Mouse (Mus musculus) gastrocnemius, postnatal 14 days (tissue): ENCODE measurements at regions not wholly inside any gene's neighbourhood (a gene's known extent, or its start where the extent isn't known, plus 50 kb on each side); places are given as distances from the start of the nearest gene placed in this dataset.

Source experiments
- DNase-seq: peaks from one replicate; pipeline ENCODE4 v3.0.0; 2021; ENCODE audit warnings: mixed read lengths
- intact Hi-C: fragments of 180-260 bp; cut with DNase I; formaldehyde crosslinking; loops from one replicate; pipeline ENCODE4 v1.15.1; 2025; ENCODE audit warnings: low total_unique reads

DNA sequence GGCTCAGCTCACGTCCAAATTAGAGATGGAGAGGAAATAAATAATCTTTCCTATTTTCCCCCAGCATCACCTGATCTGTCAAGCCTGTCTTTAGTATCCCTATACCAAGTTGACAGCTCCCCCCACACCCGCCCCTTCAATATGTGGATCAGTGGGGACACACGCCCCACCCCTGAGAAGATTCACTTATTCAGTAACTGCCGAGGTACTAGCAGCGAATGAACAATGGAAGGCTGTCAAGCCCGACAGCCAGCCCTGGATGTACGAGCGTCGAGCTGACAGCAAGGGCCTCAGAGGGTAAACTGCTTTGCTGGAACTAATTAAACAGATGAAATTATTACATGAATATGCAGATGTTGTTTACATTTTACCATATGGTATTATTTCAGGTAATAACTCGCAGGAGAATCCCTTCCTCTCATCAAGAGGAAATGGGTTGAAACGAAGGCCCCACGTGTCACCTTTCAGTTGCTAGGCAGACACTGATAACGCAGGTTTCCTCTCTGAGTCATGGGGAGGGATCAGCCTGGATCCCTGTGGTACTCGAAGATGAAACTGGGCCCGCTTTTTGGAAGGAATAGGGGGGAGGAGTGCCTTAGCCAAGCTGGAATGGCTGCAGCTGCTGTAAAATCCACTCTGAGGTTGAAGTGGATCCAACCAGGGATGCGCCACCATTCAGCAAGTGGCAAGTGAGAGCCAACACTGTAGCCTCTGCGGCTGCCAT lies 319.7 kb downstream of the Nr2f2 start:
- DNase-seq, result peak; percentile 6
- intact Hi-C loops, result no loop called here

DNA sequence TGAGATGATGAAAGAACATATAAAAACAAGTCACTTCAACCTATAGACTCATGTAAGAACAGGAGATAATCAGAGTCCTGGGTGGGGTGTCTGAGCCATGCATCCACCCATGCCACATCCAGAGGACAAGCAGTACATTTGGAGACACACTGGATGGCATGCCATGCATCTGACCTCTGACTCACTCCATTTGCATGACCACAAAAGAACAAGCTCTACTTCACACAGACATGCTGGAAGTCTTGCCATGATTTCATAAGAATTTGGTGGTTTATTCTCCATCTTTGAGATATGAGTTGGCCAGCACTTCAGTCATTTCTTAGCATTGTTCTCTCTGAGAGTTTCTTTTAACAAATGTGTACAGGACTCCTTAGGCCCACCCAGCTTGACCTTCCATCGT lies 329.5 kb downstream of the Nr2f2 start:
- intact Hi-C loops, result no loop called here
- DNase-seq, result no peak

DNA sequence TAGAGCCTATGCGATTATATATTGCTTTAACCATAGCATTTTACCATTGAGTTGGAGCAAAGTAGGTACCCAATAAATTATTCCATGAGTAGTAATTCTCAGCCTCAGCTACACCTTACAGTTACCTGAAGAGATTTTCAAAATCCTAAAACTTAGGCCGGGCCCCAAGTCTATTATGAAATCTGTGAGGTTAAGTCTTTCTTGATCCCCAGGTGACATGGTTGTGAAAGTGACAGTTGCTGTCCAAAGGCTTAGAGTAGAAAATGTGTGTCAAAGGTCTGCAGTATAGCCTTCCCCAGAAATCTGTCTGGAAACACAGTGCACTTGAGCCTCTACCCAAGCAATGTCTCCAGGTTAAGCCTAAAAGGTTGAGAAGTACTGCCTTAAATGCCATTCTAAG lies 333.7 kb downstream of the Nr2f2 start:
- DNase-seq, result no peak
- intact Hi-C loops, result no loop called here

DNA sequence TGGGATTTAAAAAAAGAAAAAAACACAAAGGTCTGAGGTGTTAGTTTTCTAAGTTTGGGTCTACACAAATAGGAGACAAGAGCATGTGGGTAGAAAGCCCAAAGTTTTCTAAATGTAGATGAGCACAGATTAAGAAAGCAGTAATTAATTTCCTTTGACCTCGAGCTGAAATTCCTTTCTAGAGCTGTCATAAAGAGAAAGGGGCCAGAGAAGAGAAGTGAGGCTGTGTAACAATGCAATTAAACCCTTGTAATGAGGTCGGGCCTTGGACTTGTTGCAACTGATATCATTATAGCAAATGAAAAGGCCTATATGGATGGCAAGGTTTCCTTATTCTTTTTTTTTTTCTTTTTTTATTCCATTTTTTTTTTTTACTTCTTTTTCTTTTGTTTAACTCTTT lies 337.2 kb downstream of the Nr2f2 start:
- no peak for DNase-seq
- intact Hi-C loops, result no loop called here

DNA sequence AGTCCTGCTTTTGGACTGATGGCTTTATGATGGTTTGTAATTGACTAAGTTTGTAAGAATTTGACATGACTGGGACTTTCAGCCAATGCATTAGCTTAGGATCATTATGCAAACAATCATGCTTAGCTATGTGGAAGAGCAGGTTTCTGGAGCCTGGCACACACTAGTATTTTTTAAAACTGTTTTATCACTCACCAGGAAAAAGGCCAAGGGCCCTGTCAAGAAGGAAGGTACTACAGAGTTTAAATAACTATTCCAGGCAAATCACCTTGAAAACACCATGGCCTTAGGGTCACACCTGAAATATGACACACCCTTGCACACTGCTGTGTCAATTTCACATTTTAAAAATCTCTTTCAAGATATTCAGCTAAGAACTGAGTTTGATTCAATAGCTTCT lies 341.0 kb downstream of the Nr2f2 start:
- intact Hi-C loops, result no loop called here
- no peak for DNase-seq

DNA sequence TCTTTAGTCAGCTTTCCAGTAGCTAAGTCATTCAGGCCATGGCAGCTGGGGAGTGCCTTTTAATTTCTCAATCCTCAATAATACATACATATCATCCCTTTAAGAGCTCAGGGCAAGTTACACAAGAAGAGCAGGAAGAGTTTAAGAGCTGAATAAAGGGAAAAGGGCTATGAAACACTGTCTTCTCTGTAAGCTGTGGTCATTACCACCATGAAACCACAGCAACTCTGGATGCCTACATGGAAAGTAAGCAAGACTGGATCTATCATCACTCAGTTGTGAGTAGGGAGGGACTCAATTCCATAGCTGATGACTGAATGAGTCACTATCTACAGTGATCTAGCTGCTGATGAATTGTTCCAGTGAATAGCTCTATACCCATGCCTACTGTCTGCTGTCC lies 349.9 kb downstream of the Nr2f2 start:
- DNase-seq, result no peak
- intact Hi-C loops, result no loop called here

DNA sequence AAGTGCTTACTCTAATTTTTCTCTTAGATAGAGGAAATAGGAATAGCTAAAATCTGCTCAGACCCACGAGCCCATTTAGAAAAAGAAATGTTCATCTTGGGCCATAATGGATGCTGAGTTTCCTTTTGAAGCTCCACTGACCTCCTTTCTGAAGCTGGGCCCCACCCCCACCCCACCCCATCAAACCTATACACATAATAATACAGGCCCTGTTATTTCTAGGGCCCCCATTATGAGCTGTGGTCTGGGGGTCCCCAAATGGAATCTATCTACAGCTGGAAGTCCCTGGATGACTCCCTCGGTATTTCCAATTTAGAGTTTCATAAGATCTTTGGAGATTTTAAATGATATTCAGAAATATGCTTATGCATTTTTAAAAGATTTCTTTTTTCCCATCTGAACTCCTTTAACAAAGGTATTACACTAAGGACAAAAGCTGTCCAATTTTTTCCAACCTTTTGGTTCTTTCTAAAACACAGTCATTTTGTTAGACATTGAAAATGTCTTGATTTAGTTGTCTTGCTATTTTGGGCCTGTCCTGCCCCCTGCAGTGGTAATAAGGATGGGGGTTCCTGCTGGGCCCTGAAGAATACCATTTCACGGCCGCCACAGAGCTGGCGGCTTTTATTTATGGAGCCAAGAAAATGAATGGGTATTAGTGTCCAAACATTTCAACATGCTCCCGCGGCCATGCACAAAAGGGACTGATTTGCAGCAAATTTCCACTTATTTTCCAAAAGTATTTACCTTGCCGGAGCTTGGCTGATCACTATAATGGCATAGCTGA lies 363.1 kb downstream of the Nr2f2 start:
- DNase-seq, result no peak
- intact Hi-C loops, result no loop called here

DNA sequence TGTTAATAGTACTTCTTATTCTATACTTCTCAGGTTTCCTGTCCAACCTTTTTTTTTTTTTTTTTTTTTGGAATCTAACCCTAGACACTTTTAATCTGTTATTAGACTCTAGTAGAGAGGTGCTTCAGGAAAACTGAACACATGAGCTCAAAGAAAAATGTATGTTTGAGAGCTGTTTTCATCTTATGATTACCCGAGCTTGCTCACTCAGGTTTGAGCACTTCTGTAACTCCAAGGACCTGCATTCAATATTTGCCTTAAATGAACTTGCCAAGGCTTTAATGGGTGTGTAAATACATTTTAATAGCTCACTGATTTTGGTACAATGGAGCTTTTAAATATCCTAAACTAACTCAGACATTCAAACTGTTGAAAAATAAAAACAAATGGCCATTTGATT lies 367.8 kb downstream of the Nr2f2 start:
- intact Hi-C loops, result no loop called here
- DNase-seq, result no peak

DNA sequence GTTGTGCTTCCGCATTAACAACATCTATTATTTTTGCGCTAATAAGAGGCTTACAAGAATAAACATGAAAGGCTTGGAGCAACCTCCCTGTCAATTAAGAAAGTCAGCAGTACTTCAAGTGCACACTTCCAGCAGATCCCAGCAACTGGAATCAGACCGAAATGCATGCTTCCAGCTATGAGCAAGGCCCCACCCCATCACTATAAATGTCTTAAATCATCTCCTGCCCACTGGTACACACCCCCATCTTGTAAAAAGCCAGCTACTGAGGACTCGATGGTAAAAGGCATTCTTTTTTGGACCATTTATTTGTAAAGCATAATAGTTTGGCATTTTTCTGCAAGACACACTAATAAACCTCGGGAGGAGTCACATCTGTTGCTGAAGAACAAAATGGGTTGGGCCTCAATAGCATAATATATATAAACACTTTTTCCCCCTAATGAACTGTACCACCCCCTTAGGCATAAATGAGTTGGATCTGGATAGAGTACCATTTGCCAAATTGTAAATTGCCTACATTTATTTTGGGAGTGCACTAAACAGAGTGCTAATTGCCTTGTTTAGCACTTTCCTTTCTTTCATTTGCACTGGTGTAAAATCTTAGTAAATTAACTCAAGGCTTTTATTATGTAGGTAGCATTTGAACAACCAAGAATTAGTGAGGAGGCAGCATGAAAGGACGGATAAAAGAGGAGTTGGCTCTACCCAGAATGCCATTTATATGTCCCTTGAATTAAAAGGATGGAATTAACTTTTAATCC lies 371.8 kb downstream of the Nr2f2 start:
- intact Hi-C loops, result no loop called here
- DNase-seq, result no peak

DNA sequence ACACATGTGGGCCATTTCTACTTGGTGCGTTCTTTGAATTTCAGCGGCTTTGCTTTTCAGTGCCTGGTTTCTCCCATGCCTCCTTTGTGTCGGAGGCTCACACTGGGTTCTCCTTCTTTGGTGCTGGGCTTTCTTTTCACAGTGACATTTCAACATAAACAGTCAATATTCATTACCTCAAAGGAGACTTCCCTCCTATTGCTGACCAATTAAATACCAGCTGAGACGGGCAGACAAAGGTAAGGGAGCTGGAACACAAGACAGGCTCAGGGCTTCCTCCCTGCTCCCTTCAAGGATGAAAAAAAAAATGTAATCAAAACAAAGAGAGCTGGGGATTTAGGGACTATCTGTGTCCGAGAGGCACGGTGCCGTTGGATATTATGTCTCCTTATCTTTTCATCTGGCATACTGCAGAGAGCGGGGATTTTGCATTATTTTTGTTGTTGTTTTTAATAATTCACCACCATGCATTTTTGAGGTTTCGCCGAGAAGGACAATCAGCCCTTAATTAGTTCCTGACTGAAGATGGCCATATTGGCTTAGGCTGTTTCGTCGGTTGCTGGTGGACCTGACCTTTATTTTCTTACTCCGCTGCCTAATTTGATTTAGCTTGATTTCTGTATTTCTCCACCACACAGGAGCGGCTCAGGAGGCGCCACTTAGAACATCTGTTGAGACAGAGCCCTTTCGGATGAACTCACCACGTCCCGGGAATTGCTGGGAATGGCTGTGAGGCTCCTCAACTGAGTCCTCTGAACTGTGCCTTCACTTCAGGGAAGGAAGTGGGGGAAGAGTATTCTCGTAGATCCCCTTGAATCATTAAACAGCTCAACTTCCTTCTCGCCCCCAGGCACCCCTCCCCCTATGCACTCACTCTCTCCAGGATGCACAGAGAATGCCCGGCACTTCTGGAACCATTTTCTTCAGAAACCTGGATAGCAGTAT lies 373.9 kb downstream of the Nr2f2 start:
- DNase-seq, result no peak
- intact Hi-C loops, result no loop called here

DNA sequence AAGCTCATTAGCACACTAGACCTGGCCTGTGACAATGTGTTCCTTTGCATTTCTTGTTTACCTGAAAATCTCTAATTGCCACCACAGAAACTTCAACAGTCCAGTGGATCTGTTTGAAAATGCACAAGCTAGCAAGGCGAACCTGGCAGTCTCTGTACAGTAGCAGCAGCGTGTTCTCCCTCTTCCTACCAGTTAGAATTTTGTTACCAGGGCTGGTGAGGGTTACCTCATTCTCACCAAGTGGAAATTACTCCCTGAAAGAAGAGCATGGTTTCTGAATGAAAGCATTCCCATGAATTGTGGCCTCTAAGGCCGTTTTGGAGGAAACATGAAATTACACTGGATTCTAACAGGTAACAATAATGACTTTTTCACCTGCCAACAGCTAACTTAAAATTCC lies 374.6 kb downstream of the Nr2f2 start:
- intact Hi-C loops, result no loop called here
- DNase-seq, result no peak

DNA sequence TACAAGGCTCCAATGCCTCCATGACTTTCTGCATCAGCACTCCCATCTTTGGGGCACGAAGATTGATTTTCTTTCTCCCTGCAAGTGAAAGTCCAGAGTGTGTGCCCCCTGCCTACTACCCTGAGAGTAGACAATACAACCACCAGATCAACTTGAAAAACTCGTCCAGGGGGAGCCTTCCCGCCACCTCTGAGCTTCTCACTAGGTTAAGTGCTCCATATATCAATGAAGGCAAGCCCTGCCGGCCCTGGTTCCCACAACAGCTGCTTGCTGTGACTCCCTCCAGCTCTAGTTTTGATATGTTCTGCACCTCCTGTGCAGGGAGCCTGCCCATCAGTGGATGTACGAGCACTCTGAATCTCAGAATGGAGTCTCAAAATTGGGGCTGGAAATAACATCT lies 377.8 kb downstream of the Nr2f2 start:
- DNase-seq, result no peak
- intact Hi-C loops, result no loop called here

DNA sequence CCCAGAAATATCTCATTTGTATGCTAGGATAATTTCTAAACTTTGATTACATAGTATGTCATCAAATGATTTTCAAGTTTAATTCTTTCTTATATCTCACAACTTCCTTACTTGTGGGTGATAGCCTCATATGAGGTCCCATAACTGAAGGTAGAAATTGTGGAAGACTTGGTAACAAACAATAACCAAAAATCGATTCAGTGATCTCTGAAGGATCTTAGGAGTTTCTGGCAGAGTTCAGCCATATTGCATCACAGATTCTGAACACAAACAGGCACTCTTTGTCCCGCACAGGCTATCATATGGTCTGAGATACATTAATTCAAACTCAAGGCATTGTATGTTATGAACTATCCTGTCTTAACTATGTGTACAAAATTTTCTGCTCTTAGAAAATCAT lies 385.2 kb downstream of the Nr2f2 start:
- intact Hi-C loops, result no loop called here
- DNase-seq, result no peak

DNA sequence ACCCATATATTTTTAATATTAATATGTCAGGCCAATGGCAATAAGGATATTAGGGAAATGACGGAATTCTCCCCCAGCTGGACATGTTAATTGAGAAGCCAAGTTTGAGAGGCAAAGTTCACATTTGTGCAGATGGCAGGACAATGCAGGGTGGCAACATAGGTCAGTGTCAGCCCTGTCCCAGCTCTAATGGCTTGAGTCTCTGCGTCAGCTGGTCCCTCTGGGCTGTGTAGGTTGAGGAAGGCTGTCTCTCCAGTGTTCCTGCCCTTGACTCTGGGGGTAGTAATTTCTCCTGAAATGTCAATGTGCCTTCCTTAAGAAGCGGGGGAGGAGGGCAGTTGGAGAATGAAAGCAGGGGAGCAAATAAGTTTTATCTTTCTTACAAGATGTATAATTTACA lies 390.2 kb downstream of the Nr2f2 start:
- no peak for DNase-seq
- intact Hi-C loops, result no loop called here

DNA sequence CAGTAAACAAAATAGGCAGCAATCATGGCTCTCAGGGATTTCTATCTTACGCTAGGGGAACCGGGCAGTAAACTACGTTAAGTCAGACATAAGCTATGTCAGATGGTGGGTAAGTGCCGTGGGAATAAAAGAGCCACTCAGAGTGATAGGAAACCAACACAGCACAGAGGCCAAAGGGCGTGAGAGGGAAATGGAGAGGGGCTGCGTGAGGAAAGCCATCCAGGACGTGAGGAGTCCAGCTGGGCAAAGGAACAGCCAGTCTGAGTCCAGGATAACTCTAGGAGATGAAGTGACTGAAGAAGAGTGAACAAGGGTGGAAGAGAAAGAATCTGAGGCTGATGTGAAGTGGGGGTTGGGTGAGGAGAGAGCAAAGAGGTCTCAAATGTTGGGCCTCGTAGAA lies 402.5 kb downstream of the Nr2f2 start:
- no peak for DNase-seq
- intact Hi-C loops, result no loop called here

DNA sequence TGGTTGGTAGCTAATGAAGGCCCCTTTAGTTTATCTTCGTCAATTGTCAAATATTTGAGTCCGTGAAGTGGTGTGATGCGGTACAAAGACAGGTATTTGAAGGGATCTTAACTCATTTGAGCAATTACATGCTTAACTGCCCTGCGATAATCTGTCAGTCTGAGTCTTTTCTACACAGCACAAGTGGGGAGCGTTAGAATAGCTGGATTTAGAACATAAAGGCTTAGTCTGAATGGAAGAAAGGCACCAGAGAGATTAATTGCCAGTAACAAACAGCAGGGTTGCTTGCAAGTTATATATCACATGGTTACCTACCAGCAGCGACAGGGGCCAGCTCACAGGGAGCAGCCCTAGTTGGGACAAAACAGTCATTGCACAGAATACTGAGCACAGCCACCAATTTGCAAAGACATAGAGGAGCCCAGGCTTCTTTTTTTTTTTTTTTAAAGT lies 416.3 kb downstream of the Nr2f2 start:
- no peak for DNase-seq
- intact Hi-C loops, result no loop called here

DNA sequence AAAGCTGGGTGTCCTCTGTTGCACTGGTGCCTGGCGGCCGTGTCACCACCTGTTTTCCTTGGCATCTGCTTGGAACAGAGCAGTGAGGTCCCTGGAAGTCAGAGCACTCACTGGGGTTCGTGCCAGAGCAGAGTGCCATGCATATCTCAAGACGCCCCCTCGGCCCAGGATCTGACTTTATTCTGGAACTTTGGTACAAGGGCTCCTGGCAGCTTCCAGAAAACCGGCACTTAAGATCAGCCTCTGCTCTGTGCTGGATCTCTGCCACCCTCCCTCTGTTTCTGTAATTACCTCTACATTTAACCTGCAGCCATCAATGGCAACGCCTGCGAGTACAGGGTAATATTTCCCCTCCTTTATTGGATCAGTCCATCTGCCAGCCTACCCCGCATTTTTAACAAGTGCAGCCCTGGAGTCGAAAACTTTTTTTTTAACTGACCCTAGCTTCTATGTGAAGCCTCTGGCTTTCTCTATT lies 416.9 kb downstream of the Nr2f2 start:
- intact Hi-C loops, result no loop called here
- peak; percentile 38 for DNase-seq

DNA sequence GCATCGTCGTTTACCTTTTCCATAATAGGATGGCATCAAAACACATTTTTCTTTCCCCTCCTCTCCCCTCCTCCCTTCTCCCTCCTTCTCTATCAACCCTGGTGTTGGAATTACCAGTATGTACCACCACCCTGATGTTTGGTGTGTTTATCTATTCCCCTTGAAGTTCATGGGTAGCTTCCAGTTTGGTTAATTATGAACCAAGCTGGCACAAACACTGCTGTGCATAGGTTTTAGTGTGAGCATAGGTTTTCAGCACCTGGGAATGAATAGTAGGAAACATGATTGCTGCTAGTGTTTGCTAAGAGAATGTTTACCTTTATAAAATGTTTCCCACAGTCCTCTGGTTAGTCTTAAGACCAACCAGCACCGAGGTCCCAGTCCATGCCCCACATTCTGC lies 420.1 kb downstream of the Nr2f2 start:
- no peak for DNase-seq
- intact Hi-C loops, result no loop called here

DNA sequence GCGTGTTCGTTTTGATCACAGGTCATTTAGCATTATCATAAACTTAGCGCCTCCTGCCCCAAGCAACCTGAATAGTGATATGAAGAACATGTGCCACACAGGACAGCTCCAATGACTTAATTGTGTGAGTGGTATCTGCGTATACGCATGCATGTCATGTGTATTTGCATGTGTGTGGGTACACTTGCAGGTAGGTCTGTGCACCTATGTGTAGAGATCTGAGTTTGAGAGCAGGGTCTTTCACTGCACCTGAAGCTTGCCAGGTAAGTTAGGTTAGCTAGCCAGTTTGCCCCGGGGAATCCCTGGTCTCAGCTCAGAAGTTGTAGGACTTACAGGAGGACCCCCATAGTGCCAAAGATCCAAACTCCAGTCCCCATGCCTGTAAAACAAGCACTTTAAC lies 424.7 kb downstream of the Nr2f2 start:
- intact Hi-C loops, result no loop called here

More for the DNA sequence above, 424.7 kb downstream of the Nr2f2 start:
- no peak for DNase-seq
